Mouse (Mus musculus) fat pad, adult 2 months (tissue): ENCODE measurements around the gene Map3k3.

Experiments used
- DNase-seq: peaks from one replicate; pipeline ENCODE4 v3.0.0-alpha.2; 2011; ENCODE audit warnings: low read depth, low spot score; ENCODE audit errors: extremely low read depth

Gene Map3k3

DNA sequence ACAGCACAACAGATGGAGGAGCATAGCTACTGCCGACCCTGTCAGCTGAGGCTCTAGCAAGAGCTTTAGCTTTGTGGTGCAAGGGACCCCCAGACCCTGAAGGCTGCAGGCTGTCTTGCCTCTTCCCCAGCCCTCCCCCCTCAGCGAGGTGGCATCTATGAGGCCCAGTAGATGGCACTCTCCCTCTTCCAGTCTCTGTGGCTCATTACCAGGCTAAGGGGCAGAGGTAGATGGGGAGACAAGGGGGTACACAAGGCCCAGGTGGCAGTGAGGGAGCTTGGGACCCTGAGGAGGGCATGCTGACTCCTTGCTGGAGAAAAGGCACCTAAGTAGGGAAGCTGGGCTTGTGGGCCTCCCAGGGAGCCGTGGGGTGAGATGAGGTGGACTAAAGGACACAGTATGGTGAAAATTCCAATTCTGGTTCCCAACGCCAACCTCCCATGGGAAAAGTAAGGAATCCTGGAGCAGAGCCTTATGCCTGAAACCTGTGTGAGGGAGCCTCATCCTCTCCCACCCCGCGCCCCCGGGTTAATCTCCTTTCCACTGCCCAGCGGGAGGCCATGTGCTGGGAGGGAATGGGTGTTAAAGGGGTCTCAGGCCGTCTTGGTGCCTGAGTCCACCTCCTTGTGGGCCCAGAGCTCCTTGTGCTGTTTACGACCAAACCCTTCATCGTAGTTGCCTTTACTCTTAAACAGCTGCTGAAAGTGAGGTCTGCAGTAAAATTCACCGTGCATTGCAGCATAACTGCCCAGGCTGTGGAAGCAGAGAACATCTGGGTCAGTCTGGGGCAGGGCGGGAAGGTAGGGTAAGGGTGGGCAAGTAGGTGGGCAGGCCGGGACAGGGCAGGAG, 73.9 kb downstream of the Map3k3 start:
- DNase-seq: no peak

DNA sequence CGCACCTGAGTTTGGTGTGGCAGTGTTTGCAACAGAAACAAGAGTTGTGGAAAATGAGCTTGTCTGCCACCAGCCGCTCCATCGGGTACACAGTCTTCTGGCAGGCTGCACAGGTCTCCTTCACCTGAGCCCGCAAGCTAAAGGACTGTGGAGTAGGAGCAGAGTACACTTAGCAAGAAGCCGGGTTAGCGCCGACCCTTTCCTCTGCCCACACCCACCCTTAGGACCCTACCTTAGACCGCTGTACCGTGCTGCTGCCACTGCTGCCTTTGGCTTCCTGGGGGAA, 74.5 kb downstream of the Map3k3 start:
- no peak for DNase-seq

DNA sequence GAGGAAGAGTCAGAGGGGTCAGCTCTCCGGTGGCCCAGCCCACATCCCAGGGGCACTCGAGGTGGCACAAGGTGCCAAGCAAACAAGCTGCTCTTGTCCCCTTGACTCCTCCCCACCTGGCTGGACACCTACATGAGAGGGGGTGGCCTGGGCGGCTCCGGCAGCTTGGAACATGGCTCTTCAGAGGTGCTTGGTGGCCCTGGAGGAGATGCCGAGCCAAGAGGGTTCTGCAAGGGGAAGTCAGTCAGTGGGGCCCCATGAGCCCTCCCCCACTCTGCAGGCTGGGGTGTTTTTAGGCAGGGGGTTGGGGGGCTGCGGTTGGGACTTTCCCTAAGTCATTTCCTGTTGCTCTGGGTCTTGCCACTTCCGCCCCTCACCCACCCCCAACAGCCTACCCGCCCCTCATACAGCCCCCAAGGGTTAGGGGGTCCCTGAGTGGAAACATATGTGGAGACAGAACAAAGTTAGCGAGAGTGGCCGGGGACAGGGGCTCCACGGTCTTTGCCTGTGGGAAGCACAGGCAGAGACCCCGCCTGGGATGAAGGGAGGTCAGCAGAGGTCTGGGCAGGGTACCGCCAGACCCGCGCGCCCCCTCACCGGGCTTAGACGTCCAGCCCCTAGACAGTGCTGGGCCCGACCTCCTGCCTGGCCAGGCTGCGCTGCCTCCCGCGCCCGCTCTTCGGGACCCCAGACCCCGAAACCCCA, 75.0 kb downstream of the Map3k3 start:
- no peak for DNase-seq

DNA sequence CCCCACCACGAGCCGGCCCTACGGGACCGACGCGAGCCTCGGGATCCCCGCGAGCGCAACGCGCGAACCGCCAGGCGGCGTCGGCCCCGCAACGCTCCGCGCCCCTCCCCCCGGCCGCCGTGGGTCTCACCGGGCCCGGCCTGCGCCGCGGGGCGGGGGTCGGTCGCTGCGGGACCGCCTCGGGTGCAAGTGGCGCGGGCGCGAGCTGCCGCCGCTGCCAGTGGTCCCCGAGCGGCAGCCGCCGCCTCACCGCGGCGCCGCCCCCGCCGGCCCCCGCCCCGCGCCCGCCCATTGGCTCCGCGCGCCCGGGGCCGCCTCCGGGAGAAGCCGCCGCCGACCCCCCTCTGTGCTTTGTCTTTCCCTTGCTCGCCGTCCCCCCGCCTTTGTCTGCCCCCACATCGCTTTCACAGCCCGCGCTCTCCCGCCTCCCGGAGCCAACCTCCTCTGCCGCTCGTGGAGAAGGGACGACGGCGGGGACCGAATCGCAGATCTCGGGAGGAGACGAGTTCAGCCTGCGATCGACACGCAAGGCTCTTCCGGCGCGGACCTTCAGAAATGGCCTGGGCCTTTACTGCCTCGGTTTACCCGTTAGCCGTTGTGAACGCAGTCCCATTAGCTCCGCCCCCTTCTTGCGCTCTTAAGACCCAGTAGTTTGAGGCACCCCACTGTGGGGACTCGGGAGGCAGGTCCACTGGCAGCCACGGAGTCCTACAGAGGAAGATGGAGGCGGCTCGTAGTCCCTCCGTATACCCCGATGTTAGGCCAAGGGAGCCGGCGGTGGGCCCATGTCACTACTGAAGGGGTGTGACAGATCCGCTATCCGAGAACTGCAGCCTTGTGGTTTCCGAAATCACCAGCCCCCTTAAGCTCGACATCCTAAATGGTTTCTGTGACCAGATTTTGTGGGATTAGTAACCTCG, 75.8 kb downstream of the Map3k3 start:
- DNase-seq: no peak

DNA sequence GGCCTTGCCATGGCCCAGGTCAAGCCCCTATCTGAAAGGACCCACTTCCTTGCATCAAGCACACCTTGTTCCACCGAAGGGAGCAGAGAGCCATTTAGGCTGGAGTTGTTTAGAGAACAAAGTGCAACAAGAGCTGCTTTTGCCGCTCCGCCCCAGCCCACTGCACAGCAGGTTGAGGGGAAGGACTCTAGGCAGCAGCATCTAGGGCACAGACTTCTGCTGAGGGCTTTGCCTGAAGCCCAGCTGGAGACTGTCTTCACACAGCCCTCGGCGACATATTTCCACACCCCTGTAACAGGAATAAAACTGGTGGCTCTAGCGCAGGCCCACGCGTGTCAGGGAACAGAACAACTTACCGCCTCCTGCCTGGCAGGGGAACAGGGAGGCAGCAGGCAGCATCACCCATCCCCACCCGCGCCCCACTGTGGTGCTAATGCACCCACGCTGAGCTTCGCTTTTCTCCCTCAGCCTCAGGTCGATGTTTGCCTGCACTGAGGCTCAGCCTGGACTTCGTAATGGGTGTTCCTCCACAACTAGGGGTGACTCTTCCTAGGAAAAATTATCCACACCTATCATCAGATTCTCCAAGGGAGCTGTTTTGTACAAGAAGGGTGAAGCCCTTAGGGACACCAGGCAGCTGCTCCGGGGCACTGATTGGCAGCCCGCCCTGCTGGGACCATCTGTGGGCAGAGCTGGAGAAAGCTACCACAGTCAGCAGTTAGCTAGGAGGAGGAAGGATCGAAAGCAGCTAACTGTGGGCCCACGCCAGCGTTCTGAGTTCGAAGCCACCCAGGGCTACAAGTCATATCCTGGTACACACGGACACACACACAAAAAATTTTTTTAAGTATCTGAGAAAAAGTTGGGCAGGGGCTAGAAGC, 76.7 kb downstream of the Map3k3 start, which contains the start of the genes Gm10840 and Limd2:
Gene Gm10840, plus strand, starts transcription at position 10 of the 881 bp plus-strand sequence.
Gene Limd2, minus strand, starts transcription at position 20 of the 881 bp plus-strand sequence.
- DNase-seq: no peak

DNA sequence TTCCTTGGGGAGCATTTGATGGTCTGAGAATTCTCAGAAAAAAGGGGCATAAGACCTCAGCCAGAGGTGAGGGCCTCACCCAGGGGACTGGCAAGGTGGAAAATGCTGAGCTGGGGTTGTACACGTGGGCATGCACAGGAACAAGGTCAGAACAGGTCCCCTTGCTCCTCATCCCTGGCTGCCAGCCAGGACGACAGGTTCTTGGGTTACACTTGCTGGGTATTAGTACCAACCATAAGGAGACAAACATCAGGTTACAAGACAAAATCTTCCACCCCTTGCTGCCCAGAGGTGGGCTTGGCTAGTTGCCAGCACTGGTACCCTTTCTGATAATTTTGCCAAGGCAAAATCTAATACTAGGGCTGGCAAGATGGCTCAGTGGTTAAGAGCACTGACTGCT, 77.8 kb downstream of the Map3k3 start:
- no peak for DNase-seq

DNA sequence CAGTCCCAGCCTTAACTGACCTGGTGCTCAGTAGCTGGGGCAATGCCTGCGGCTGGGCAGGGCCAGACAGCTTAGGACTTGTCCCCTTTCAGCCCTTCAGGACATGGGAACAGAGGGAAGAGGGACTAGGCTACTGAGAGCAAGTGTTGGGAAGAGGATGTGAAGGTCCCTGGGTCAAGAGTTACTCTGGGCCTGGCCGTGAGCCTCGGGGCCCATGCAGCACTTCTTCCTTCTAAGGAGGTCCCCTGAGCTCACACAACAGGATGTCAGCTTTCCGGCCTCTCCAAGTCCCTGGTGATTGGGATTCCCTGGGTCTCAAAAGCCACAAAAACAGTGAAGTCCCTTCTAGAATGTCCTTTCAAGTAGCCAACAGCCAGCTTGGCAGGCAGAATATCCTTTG, 79.1 kb downstream of the Map3k3 start:
- DNase-seq: no peak

DNA sequence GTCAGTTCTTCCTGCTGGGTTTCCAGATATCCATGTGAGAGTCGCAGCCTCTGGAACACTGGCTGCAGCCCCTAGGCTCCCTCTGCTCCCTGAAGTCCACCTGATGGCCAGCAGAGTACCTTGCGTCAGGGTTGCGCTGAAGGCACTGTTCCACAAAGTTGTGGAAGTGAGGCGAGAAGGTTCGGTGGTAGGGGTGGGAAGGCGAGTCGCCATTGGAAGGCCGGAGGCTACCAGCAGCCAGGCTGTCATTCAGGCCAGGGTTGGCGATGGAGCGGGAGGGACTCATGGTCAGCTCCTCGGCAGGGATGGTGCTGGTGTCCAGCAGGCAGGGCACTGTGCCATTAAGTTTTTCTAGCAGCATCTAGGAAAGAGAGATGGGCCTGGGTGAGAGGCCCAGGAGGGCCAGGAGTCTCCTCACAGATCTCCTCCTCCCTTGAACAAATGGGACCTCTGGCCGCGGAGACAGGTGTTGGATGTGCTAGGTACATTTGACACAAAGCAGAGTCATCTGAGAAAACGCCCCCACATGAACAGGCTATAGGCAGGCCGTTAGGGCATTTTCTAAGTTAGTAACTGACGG, 80.3 kb downstream of the Map3k3 start:
- no peak for DNase-seq

DNA sequence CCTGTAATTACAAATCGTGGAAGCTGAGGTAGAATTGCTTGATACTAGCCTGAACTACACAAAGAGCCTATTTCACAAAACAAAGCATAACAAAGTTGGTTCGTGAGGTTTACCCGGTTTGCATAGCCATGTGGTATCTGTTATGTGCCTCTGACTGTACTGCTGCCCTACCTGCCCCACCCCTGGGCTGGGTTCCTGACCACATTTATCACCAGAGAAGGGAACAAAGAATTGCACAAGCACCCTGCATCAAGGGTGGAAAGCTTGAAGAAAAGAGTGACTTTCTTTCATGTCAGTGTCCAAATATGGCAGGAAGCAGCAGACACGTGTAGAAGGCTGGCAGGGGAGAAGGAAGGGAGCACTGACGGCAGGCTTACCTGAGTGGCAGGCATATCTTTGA, 83.0 kb downstream of the Map3k3 start:
- no peak for DNase-seq

DNA sequence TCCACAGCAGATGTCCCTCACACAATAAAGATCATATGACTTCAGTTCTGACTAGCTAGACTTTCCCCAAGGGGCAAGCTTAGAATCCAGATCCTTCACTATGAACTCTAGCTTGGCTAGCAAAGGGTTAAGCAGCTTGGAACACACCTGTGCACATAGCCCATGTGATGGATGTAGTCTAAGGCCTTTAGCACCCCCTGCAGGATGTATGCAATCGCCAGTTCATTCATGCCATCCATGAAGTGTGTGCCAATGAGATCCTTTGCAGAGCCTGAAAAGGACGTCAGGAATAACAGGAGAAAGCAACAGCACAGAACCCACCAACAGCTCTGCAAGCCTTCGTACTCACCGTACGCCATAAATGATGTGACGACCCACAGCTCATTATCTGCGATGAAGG, 86.4 kb downstream of the Map3k3 start:
- DNase-seq: no peak

DNA sequence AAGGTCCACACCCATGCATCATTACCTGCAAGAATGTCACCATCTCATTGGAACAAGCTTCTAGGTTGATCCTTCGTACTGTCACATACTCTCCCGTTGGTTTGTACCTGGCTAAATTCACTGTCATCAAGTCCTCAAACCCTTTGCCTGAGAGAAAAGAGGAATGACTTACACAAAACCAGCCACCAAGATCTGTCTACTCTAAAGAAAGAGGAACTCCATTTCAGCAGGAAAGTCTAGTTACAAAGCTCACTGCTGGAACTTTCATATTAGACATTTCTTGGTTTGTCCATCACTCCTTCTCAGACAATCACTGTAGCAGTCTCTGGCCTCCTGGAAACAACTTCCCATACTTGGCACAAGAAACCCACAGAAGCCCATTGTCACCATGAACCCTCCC, 88.8 kb downstream of the Map3k3 start:
- DNase-seq: no peak

DNA sequence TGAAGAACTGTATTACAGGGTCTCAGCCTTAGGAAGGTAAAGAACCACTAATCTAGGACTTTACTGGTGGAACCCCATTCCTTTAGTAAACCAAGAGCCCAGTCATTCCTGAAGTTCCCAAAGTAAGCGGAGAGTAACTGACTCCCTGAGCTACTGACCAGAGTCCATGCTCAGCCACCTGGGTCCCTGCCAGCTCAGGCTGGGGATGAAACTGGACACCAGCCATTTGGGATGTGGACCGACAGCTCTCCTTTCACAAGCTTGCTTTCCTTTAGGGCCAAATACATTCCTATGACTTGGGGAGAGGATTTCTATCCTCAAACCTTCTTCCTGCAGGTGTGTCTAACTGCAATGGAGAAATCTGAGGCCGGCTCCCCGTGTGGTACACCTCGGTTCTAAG, 90.0 kb downstream of the Map3k3 start:
- DNase-seq: no peak

DNA sequence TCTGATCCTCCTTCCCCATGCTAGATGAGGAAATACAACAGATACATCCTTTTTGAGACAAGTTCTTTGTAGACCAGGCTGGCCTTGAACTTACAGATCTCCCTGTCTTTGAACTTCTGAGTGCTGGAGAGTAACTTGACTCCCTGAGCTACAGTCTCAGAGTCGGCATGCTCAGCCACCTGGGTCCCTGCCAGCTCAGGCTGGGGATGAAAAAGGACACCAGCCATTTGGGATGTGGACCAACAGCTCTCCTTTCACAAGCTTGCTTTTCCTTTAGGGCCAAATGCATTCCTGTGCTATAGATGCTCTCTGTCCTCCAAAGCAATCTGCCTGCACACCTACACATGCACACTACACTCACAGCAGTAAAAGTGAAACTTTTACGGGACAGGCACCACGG, 90.7 kb downstream of the Map3k3 start:
- DNase-seq: no peak

DNA sequence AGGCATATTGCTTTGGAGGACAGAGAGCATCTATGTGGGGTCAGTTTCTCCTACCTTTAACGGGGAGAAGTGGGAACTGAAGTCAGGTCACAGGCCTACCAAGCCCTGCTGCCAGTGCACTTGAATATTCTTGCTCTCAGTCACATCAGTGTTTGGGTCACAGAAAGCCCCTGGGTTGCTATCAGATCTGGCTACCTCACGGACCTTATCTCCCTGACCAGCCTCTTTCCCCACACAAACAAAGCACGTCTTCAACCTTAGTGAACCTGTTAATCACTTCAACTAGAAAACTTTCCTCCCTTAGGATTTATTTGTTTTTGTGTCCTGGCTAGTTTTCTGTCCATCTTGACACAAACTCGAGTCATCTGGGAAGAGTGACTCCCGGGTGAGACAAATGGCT, 92.0 kb downstream of the Map3k3 start:
- no peak for DNase-seq

DNA sequence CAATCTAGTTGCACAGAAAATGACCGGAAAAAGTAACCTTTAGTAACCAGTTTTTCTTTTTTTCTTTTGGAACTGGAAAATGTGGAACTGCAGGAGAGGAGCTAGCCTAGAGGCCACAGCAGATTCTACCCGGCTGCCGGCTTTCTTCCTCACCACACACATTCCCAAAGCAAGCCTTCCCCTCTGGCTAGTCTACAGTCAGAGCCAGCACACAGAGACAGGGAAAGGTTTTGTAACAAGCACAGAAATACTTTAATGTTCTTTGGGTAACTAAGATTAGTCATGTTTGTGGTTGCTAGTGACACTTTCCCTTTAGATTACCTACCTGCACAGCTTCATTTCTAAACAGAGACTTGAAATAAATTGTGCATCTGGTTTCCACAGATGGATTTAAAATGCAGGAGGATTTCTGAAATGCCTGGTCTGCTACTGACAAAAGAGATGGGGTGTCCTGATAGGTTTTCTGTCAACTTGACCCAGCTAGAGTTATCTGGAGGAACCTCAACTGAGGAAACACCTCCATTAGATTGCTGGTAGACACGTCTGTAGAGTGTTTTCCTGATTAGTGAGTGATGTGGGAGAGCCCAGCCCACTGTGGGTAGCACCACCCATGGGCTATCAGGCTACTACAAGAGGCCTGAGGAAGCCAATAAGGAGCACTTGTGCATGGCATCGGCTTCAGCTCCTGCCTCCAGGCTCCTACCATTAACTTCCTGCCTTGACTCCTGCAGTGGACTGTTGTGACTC, 93.8 kb downstream of the Map3k3 start:
- DNase-seq: no peak

DNA sequence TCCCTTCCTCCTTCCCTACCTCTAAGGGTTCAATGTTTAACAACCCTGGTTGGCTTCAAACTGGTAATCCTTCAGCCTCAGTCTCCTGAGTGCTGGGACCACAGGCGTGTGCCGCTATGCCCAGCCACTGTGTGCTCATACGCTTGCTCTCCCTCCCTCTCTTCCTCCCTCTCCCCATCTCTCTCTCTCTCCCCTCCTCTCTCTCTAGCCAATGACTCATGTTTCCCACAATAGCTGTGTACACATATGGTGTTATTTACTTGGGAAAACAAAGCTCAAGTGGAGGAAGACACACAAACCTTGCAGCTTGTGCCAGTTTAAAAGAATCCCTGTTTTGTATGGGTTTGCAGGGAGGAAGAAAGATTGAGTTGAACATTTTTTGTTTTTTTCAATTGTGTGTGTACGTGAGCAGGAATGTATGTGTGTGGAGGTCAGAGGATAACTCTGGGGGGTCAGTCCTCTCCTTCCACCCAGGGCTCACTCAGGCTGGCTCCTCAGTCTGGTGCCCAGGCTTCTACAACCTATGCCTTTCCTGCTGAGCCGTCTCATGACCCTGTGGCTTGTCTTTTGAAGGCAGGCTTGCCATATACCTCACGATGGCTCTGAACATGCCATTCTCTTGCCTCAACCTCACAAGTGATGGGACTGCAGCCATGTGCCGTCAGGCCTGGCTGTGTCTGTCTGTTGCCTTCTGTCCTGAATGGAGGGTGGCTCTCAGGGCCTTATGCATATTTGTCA, 95.5 kb downstream of the Map3k3 start:
- DNase-seq: no peak

DNA sequence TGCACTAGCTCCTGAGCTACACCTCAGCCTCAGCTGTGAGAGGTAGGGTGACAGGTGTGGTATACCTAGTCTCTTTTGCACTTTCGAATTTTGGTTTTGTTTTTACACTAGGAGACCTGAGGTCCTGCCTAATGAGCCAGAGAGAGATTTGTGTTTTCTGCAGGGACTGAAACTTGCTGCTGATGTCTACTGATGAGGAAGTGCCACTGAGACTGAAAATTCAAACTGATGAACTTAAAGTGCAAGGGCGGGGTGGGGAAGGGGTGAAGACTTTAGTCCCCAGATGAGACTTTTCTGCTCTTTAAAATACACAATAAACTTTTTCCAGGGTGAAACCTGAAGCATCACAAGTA, 96.0 kb downstream of the Map3k3 start:
- no peak for DNase-seq

DNA sequence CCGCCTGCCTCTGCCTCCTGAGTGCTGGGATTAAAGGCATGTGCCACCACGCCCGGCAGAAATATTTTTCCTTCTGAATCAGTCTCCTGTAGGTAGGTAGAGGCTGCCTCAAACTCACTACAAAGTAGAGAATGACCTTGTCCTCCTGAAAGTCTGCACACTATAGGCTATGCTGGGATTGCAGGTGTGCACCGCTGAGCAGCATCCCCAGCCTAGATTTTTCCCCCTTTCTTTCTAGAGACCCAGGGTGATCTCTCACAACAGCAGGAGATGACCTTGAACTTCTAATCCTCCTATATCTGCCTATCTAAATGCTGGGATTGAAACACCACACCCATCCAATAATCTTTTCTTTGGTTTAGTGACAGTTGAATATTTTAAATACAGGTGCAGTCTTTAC, 102.9 kb downstream of the Map3k3 start:
- DNase-seq: no peak

DNA sequence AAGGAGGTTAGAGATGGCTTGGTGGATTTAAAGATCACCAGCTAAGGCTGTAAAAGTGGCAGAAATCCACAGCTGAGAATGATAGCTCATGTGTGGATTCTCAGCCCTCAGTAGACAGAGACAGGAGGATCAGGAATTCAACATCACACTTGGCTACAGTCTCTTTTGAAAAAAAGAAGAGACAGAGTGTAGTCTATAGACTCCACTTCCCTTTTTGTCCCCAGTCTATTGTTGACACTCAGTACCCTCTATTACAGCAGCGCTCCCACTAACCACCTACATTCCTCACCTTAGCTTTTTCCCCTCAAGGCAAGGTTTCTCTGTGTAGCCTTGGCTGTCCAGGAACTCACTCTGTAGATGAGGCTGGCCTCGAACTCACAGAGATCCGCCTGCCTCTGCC, 107.3 kb downstream of the Map3k3 start:
- DNase-seq: no peak
